Mouse (Mus musculus) testis, postnatal 10 days (tissue): ENCODE data around the gene Gm2012.
"Not testable (repeated sequence)": the region's sequence is repeated elsewhere in the genome, so short reads cannot be mapped to it uniquely, and the experiment has no call there.

Experiments
- DNase-seq: peaks from one replicate; pipeline ENCODE4 v3.0.0; 2021; ENCODE audit warnings: low spot score

The Gm2012 gene

DNA sequence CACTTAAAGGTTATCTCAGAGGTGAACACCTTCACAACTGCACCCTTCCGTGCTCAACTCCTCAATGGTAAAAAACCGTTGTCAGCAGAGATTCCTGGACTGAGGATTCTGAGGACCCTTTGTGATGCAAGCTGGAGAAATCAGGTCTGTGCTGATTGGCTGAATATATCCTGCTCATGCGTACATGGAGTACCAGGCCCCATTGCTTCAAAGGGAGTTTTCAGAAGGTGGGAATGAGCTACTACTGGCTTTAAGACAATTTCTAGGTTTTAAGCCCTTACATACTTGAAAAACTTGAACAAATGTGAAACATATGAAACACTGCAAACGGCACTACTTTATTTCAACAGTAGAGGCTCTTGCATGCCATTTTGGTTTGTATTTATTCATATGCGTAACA is at the start of gene Gm2012:
Gene Gm2012 (minus strand): TSS at position 101 of the 400 bp plus-strand sequence.
- not testable (repeated sequence) for DNase-seq

DNA sequence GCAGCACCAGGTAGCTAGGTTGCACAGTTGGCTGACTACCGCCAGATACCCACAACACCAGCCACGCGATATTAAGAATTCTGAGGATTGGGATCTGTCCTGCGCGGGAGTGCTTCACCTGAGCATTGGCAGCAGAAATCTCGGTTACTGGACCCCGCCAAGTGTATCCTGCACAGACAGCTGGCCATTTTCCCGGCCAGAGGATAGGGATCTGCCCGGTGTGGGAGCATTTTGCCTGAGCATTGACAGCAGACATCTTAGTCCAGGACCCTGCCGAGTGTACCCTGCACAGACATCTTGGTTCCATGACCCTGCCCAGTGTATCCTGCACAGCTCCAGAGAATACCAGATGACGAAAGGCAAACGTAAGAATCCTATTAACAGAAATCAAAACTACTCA is 72.0 kb downstream of the Gm2012 start:
- not testable (repeated sequence) for DNase-seq
